Mouse (Mus musculus): Measurements from ENCODE around the gene Errfi1.

Errfi1 gene

DNA sequence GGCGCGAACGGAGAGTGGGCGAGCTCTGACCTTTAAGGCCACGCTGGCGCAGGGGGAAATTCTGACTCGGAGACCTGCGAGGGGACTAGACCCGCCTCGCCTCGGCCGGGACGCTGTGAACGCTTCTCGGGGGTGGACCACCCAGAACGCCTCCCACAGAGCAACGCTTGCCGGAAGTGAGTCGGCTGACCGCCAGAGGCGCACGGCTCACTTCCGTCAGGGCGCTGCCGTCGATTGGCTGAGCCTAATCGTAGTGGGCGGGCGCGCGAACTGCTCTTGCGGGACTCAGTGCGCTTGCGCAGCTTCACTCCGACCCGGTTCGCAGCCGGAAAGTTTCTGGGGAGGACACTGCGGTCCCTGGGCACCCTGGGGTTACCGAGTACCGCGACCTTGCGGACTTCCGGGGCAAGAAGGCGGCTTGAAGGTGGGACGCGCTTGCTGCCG lies 60.6 kb downstream of the Errfi1 start, which contains the start of the genes Park7 and Tnfrsf9:
TSS of gene Park7 (minus strand) at position 148 of the 444 bp plus-strand sequence.
TSS of gene Tnfrsf9 (plus strand) at position 273 of the 444 bp plus-strand sequence.
- peak; percentile 93 for DNase-seq (ENCODE audit: inconsistent ontology term)

DNA sequence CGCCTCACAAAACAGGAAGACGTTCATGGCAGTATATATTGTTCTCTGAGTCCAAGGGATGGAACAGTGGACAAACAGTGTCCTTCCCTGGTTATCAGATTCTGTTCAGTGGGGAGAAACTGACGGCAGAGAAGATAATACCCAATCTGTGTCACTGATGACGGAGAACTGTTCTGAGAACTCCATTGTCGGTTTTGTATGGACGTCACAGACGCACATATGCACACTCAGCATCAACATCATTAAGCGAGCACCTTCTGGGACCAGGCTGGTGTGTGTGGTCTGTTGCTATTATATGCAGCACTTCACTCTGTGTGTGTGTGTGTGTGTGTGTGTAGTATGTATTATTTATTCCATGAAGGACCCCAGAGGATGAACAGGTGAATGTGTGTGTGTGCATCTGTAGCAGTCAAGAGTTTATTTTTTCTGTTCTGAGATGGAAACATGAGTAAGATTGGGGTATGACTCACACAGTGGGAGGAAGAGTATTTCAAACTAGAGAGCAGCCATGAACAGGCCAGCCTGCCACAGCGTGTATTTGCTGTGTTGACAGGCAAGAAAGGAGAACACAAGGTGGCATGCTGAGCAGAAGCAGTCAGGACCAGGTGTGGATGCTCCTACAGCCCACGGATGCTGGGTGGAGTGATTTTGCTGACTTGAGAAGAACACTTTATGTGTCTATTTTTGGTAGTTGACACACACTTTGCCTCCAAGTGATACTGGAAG lies 61.6 kb downstream of the Errfi1 start:
- DNase-seq (ENCODE audit: inconsistent ontology term), result peak; percentile 36

DNA sequence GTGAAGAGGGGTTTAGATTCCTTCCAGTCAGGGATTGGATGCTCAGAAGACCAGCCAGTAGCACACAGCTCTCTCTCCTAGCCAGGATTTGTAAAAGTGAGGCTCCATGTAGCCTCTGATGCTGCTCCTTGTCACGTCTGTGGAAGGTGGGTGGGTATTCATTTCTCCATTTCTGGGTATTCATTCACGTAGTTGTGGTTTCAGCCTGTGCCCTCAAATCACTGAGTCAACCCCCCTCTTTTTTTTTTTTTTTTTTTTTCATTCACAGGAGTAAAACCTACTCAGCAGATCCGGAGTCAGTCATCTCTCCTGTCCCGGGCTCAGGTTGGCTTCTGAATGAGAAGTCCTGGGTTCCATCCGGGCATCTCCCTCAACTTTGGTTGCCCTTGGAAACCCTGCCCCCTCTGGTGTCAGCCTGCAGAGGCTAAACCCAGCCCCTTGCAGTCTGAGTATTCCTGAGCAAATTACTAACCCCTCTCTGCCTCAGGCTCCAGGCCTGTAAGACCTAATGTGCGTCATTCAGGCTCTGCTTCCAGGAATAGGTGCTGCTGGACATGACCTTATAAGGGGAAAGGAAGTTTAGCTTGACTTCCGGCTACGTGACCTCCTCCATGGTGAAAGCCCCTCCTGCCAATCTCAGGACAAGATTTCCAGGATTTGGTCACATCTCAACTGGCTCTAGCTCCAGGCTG lies 63.8 kb downstream of the Errfi1 start:
- no peak for DNase-seq (ENCODE audit: inconsistent ontology term)
